Mouse (Mus musculus) midbrain, embryonic 11.5 days (tissue): ENCODE data around the gene Elovl6. TPM values are rescaled to one million over a fixed set of nuclear protein-coding genes. Genes with fewer than 3 reads are reported as not detected.

ENCODE experiments used
- ATAC-seq: fragments of 200-750 bp; cut with Nextera tagmentation; 2 replicates; pipeline ENCODE4 v1.8.0; 2017; ENCODE audit warnings: moderate TSS enrichment, moderate library complexity; ENCODE audit not compliant: low FRiP score
- DNase-seq: peaks from one replicate; pipeline ENCODE4 v3.0.0; 2015; ENCODE audit warnings: low spot score; ENCODE audit errors: missing footprints
- H3K27ac ChIP-seq: fragments of 300-500 bp; sonication (generic); 2 replicates; pipeline ENCODE4 v1.5.1; 2014; ENCODE audit warnings: low read depth, low read length
- H3K27me3 ChIP-seq: fragments of 300-500 bp; sonication (generic); 2 replicates; pipeline ENCODE4 v1.6.1; 2014; ENCODE audit warnings: mild to moderate bottlenecking, low read length, moderate library complexity, mixed read lengths; ENCODE audit not compliant: control insufficient read depth, insufficient read depth
- H3K36me3 ChIP-seq: fragments of 300-500 bp; sonication (generic); 2 replicates; pipeline ENCODE4 v1.6.1; 2014; ENCODE audit warnings: mild to moderate bottlenecking, low read length, moderate library complexity, mixed read lengths; ENCODE audit not compliant: control insufficient read depth, insufficient read depth
- H3K4me1 ChIP-seq: fragments of 300-500 bp; sonication (generic); 2 replicates; pipeline ENCODE4 v1.6.1; 2014; ENCODE audit warnings: low read length; ENCODE audit not compliant: control insufficient read depth, insufficient read depth
- H3K4me2 ChIP-seq: fragments of 300-500 bp; sonication (generic); 2 replicates; pipeline ENCODE4 v1.6.1; 2014; ENCODE audit warnings: mild to moderate bottlenecking, moderate library complexity
- H3K4me3 ChIP-seq: fragments of 300-500 bp; sonication (generic); 2 replicates; pipeline ENCODE4 v1.5.1; 2014; ENCODE audit warnings: low read depth, low read length
- H3K9ac ChIP-seq: fragments of 300-500 bp; sonication (generic); 2 replicates; pipeline ENCODE4 v1.6.1; 2014; ENCODE audit warnings: low read length
- H3K9me3 ChIP-seq: fragments of 300-500 bp; sonication (generic); 2 replicates; pipeline ENCODE4 v1.6.1; 2016; ENCODE audit warnings: low read length; ENCODE audit not compliant: control insufficient read depth
- WGBS: fragments of 180-500 bp; shearing (Covaris S2); extraction: QIAGEN DNeasy Blood & Tissue Kit; methylation state at CpG from one replicate; pipeline ENCODE4 v1.1.7; 2014; 5-methylcytosine and 5-hydroxymethylcytosine counted together
- polyA plus RNA-seq: library from polyadenylated mRNA; unstranded; fragments of >200 nt; fragmentation: Nextera tagmentation; extraction: Ambion mirVana; gene quantifications from 2 replicates; pipeline ENCODE4 v1.2.1, GENCODE M21; 2014

Gene Elovl6
- polyA plus RNA-seq, 1 experiment from 2014 or later, result 40.9 TPM

- H3K36me3 ChIP-seq, result 0 out of 2 replicates have a peak, but pooled peaks cover 2% of the 10 kb centered on the region
These were observed 33.9 kb downstream of the Elovl6 start for GRCm38 (mm10) chr3:129566013-129566412.

DNA sequence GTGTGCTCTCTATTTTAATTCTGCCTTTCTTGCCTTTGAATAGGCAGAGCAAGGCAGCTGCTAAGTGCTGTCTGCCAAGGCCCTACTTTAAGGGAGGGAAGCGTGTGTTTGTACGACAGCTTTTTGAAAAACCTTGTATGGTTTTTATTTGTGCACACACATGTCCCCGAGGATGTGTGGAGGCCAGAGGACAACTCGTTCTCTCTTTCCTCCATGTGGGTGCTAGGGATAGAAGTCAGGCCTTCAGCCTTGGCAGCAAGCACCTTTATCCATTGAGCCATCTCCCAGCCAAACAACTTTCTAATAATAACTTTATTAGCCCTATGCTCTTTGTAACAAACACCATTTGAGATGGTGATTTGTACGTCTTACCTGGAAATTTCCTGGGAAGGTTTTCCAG lies 34.7 kb downstream of the Elovl6 start:
- Histone ChIP-seq H3K36me3 (0 out of 2 replicates have a peak, but pooled peaks cover 2% of the 10 kb centered on the region), H3K4me1 (no peaks in the 10 kb centered on the region), H3K27me3 (no peaks in the 10 kb centered on the region), H3K9ac (no peak overlapping the region), H3K27ac (no peak overlapping the region), H3K4me3 (no peak overlapping the region), H3K4me2 (no peak overlapping the region), H3K9me3 (no peaks in the 10 kb centered on the region)
- WGBS, result 86% methylated on average over 5 of the region's 5 CpGs
- DNase-seq (no peak), ATAC-seq (no peak)

More at GRCm38 (mm10) chr3:129566013-129566412, 33.9 kb downstream of the Elovl6 start:
- H3K27ac ChIP-seq, result no peak overlapping the region
- no peak overlapping the region for H3K9ac ChIP-seq
- ATAC-seq, result no peak
- no peaks in the 10 kb centered on the region for H3K4me1 ChIP-seq
- H3K4me2 ChIP-seq, result no peak overlapping the region
- H3K9me3 ChIP-seq, result no peaks in the 10 kb centered on the region
- H3K27me3 ChIP-seq, result no peaks in the 10 kb centered on the region
- no peak for DNase-seq
- H3K4me3 ChIP-seq, result no peak overlapping the region
- WGBS, result 90% methylated on average over 2 of the region's 2 CpGs

DNA sequence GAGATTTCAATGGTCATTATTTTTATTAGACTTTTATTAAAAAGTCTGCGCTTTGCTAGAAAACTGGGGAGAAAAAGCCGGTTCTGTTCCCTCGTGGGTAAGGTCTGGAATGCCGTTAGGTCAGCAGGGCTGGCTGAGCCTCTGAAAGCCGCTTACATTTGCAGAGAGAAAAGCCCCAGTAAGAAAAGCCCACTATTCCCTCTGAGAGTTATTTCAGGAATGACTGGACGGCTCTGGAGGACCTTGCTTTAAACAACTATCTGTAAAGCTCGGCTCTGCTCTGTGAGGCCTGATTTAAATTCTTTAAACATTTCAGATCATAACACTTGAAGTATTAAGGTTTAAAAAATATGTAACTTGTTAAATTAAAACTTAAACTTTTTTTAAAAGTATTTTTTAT lies 36.4 kb downstream of the Elovl6 start:
- ATAC-seq, result no peak
- no peaks in the 10 kb centered on the region for H3K4me1 ChIP-seq
- no peak overlapping the region for H3K4me2 ChIP-seq
- no peak overlapping the region for H3K4me3 ChIP-seq
- no peaks in the 10 kb centered on the region for H3K9me3 ChIP-seq
- no peak overlapping the region for H3K27ac ChIP-seq
- H3K36me3 ChIP-seq, result 0 out of 2 replicates have a peak, but pooled peaks cover 2% of the 10 kb centered on the region
- H3K9ac ChIP-seq, result no peak overlapping the region
- WGBS, result 59% methylated on average over 7 of the region's 7 CpGs
- no peak for DNase-seq
- H3K27me3 ChIP-seq, result no peaks in the 10 kb centered on the region

DNA sequence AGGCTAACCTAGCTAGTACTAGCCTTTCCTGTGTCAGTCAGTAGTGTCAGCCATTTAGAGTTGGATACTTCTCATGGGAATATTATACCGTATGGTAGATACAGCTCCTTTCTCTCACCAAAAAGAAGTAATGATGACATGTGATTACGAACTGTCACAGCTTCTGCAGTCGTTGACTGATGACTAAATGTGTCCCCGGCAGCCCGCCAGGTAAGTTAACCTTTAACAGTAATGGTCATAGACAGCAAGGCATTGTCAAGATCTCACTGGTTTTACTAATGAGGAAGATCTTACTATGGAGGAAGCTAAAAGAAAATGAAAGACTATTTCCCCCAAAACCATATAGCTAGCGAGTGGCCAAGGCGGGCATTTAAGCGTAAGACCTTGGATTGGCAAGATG lies 38.8 kb downstream of the Elovl6 start:
- Histone ChIP-seq H3K9ac (no peak overlapping the region), H3K4me1 (no peaks in the 10 kb centered on the region), H3K4me2 (no peak overlapping the region), H3K9me3 (no peaks in the 10 kb centered on the region), H3K27me3 (no peaks in the 10 kb centered on the region), H3K36me3 (0 out of 2 replicates have a peak, but pooled peaks cover 2% of the 10 kb centered on the region), H3K4me3 (no peak overlapping the region), H3K27ac (no peak overlapping the region)
- ATAC-seq (no peak), DNase-seq (no peak)
- WGBS, result 95% methylated on average over 8 of the region's 8 CpGs

GRCm38 (mm10) chr3:129571642-129572041 lies 39.5 kb downstream of the Elovl6 start:
- peaks cover 6% of the 10 kb centered on the region for H3K36me3 ChIP-seq
- no peak overlapping the region for H3K4me3 ChIP-seq
- no peak for ATAC-seq
- H3K27ac ChIP-seq, result no peak overlapping the region
- WGBS, result 93% methylated on average over 5 of the region's 5 CpGs
- H3K9ac ChIP-seq, result no peak overlapping the region
- no peak for DNase-seq
- no peaks in the 10 kb centered on the region for H3K9me3 ChIP-seq
- no peak overlapping the region for H3K4me2 ChIP-seq
- no peaks in the 10 kb centered on the region for H3K27me3 ChIP-seq
- H3K4me1 ChIP-seq, result no peaks in the 10 kb centered on the region

DNA sequence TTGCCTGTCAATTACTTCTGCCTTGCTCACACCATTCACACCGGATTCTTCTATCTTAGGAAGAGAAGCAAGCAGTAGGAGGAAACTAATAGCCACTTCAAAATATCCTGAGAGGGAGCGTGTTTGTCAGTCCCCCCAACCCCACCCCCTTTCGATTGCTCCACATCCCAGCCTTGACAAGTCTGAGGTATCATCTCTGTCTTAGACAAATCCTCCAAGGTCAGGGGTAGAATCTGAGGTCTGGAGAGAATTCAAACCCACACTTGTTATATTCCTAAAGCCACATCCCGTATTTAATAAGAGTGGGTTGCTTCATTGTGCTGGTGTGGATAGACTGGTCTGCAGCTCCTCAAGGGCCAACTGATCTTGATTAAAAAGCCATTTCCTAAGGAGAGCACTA lies 40.8 kb downstream of the Elovl6 start:
- peaks cover 6% of the 10 kb centered on the region for H3K36me3 ChIP-seq

GRCm38 (mm10) chr3:129573609-129574008 lies 41.5 kb downstream of the Elovl6 start:
- Histone ChIP-seq H3K36me3 (peaks cover 6% of the 10 kb centered on the region), H3K4me1 (no peaks in the 10 kb centered on the region), H3K9me3 (no peaks in the 10 kb centered on the region), H3K4me2 (no peak overlapping the region), H3K27me3 (no peaks in the 10 kb centered on the region), H3K27ac (no peak overlapping the region), H3K9ac (no peak overlapping the region), H3K4me3 (no peak overlapping the region)
- DNase-seq (no peak), ATAC-seq (no peak)
- 86% methylated on average over 4 of the region's 4 CpGs for WGBS

More for the DNA sequence above, 40.8 kb downstream of the Elovl6 start:
- no peak for ATAC-seq
- no peaks in the 10 kb centered on the region for H3K9me3 ChIP-seq
- H3K4me3 ChIP-seq, result no peak overlapping the region
- H3K9ac ChIP-seq, result no peak overlapping the region
- 64% methylated on average over 4 of the region's 4 CpGs for WGBS
- no peak for DNase-seq
- H3K27ac ChIP-seq, result no peak overlapping the region
- H3K27me3 ChIP-seq, result no peaks in the 10 kb centered on the region
- H3K4me1 ChIP-seq, result no peaks in the 10 kb centered on the region
- no peak overlapping the region for H3K4me2 ChIP-seq

DNA sequence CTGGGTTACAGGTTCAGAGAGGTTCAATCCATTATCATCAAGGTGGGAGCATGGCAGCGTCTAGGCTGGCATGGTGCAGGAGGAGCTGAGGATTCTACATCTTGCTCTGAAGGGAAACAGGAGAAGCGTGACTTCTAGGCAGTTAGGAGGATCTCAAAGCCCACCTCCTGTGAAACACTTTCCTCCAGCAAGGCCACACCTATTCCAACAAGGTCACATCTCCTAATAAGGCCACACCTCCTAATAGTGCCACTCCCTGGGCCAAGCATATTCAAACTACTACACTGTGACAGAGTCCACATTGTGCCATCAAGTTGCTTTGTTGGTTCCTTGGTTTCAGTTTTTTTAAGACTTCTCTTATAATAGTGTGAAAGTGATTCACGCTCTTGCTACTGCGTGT lies 42.9 kb downstream of the Elovl6 start:
- DNase-seq (no peak), ATAC-seq (no peak)
- no peak overlapping the region for H3K4me2 ChIP-seq
- WGBS, result 93% methylated on average over 4 of the region's 4 CpGs
- H3K4me1 ChIP-seq, result no peaks in the 10 kb centered on the region
- H3K4me3 ChIP-seq, result no peak overlapping the region
- no peaks in the 10 kb centered on the region for H3K9me3 ChIP-seq
- H3K9ac ChIP-seq, result no peak overlapping the region
- H3K27me3 ChIP-seq, result no peaks in the 10 kb centered on the region
- no peak overlapping the region for H3K27ac ChIP-seq
- H3K36me3 ChIP-seq, result peaks cover 6% of the 10 kb centered on the region

DNA sequence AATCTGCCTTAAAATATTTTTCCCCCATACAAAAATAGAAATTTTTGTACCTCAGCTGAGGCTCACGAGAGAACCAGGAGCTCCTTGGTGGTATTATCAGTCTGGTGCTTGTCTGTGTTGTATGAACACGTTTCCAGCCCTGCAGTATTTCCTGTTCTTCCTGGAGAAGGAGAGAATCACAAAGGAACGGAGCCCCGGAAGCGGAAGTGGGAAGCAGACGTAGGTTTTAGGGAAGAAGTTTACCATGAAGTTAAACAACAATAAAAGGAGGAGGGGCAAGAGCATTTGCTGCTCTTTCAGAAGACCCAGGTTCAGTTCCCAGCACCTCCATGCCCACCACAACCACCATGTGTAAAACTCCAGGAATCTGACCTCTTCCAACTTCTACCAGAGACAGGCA lies 44.4 kb downstream of the Elovl6 start:
- DNase-seq (no peak), ATAC-seq (no peak)
- H3K4me3 ChIP-seq, result no peak overlapping the region
- H3K9me3 ChIP-seq, result no peaks in the 10 kb centered on the region
- H3K9ac ChIP-seq, result no peak overlapping the region
- no peak overlapping the region for H3K27ac ChIP-seq
- H3K36me3 ChIP-seq, result peaks cover 4% of the 10 kb centered on the region
- 94% methylated on average over 6 of the region's 6 CpGs for WGBS
- H3K4me2 ChIP-seq, result no peak overlapping the region
- no peaks in the 10 kb centered on the region for H3K27me3 ChIP-seq
- H3K4me1 ChIP-seq, result 0 out of 2 replicates have a peak, but pooled peaks cover 2% of the 10 kb centered on the region
